Mouse (Mus musculus): ENCODE measurements around the gene Rfwd3. TPM values are rescaled to one million over a fixed set of nuclear protein-coding genes. Genes with fewer than 3 reads are reported as not detected.

Gene Rfwd3
- polyA plus RNA-seq, 1 experiment from 2014 or later = 65.2 TPM

- 90% methylated on average over 2 of the region's 2 CpGs for WGBS
- H3K9me3 ChIP-seq = no peaks in the 10 kb centered on the region
- DNase-seq (ENCODE audit: low spot score) = no peak
- no peak overlapping the region for H3K4me3 ChIP-seq
- H3K27ac ChIP-seq = no peak overlapping the region
- no peaks in the 10 kb centered on the region for H3K27me3 ChIP-seq (ENCODE audit: insufficient read depth, poor library complexity, severe bottlenecking)
- peaks cover 5% of the 10 kb centered on the region; the same call in 1 of the 2 replicates for H3K4me1 ChIP-seq
- no peaks in the 10 kb centered on the region for H3K36me3 ChIP-seq
These were observed 66.3 kb downstream of the Rfwd3 start for GRCm38 (mm10) chr8:111233730-111234129.

GRCm38 (mm10) chr8:111224153-111224552, 75.9 kb downstream of the Rfwd3 start:
- no peak overlapping the region for H3K4me3 ChIP-seq
- no peak overlapping the region for H3K27ac ChIP-seq
- no peak for DNase-seq (ENCODE audit: low spot score)
- H3K4me1 ChIP-seq = no peaks in the 10 kb centered on the region
- 84% methylated on average over 5 of the region's 5 CpGs for WGBS
- H3K27me3 ChIP-seq (ENCODE audit: insufficient read depth, poor library complexity, severe bottlenecking) = no peaks in the 10 kb centered on the region
- no peaks in the 10 kb centered on the region for H3K36me3 ChIP-seq
- H3K9me3 ChIP-seq = no peaks in the 10 kb centered on the region

Other genes with a start within 250 kb of the Rfwd3 start
- gene Exosc6, start 243.9 kb downstream of the Rfwd3 start, polyA plus RNA-seq (2016; fragmentation: Nextera tagmentation; extraction: Ambion mirVana) = 8.6 and 27.2 TPM in 2 replicates
- gene Clec18a, start 207.8 kb downstream of the Rfwd3 start, polyA plus RNA-seq (2016; fragmentation: Nextera tagmentation; extraction: Ambion mirVana) = not detected in 2 replicates
- 8.1 and 15.5 TPM in 2 replicates for gene Pdpr, start 205.6 kb downstream of the Rfwd3 start, polyA plus RNA-seq (2016; fragmentation: Nextera tagmentation; extraction: Ambion mirVana)
- 61.5 and 70.4 TPM in 2 replicates for gene Glg1, start 41.0 kb downstream of the Rfwd3 start, polyA plus RNA-seq (2016; fragmentation: Nextera tagmentation; extraction: Ambion mirVana)
- gene Mlkl, start 38.0 kb upstream of the Rfwd3 start, polyA plus RNA-seq (2016; fragmentation: Nextera tagmentation; extraction: Ambion mirVana) = 0.98 and 1.5 TPM in 2 replicates
- not detected in 2 replicates for gene Fa2h, start 93.6 kb upstream of the Rfwd3 start, polyA plus RNA-seq (2016; fragmentation: Nextera tagmentation; extraction: Ambion mirVana)
- 4.4 and 5.9 TPM in 2 replicates for gene Wdr59, start 221.9 kb upstream of the Rfwd3 start, polyA plus RNA-seq (2016; fragmentation: Nextera tagmentation; extraction: Ambion mirVana)
- gene Znrf1, start 235.9 kb upstream of the Rfwd3 start, polyA plus RNA-seq (2016; fragmentation: Nextera tagmentation; extraction: Ambion mirVana) = 21.3 and 37.0 TPM in 2 replicates